Mouse (Mus musculus): ENCODE results near the gene Hsd17b2.

Hsd17b2 gene

DNA sequence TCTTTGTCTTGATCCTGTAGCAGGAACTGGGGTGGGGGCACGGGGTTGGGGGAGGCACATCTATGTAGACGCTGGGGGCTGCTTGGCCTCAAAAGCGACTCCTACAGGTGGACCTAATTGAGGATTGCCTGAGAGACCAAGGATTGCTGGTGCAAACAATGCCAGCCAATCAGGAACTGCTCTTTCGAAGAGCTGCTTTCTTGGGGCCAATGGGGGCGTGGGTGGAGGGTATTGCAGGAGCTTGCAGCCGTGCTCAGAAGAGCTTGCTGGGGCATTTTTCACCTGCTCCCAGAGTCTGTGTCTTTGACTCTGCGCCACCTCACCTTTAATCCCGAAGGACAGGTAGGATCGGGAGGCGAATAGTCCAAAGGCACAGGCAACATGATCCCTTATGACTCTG is 73.9 kb downstream of the Hsd17b2 start:
- DNase-seq: no peak

GRCm38 (mm10) chr8:117776075-117776474 is 74.4 kb downstream of the Hsd17b2 start:
- DNase-seq: no peak

DNA sequence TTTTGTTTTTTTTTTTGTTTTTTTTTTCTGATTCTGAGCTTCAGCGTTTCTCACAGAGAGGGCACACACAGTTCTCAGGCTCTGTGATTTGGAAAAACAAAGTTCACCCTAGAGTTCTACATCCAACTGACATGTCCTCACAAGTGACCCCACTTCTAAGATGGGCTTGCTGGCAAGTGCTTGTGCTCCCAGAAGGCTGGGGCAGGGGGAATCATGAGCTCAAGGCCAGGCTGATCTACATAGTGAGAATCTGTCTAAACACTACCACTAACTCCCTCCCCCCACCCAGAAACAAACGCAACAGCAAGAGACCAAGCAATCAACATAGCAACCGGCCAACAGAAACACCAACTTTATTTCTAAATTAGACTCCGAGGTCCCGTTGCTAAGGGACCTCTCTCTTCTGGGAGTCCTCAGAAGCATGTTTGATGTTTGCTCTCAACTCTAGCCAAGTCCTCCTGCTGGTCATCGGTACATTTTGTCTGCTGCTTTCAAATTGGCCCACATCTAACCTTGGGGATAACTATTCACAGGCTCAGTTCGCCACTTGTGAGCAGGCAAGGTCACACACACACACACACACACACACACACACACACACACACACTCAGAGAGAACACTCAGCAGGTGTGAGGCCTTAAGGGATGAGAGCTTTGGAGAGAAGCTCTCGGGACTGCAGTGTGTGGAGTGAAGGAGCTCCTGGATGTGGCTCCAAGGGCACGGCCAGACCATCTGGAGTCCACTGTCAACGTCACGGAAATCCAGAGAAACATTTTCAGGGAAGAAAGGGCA is 77.0 kb downstream of the Hsd17b2 start:
- DNase-seq: no peak

- DNase-seq: no peak
These were observed 77.6 kb downstream of the Hsd17b2 start for GRCm38 (mm10) chr8:117779344-117779743.

- DNase-seq: no peak
These were observed 79.8 kb downstream of the Hsd17b2 start for GRCm38 (mm10) chr8:117781375-117782129.

GRCm38 (mm10) chr8:117783021-117783420 is 81.3 kb downstream of the Hsd17b2 start:
- DNase-seq: no peak

DNA sequence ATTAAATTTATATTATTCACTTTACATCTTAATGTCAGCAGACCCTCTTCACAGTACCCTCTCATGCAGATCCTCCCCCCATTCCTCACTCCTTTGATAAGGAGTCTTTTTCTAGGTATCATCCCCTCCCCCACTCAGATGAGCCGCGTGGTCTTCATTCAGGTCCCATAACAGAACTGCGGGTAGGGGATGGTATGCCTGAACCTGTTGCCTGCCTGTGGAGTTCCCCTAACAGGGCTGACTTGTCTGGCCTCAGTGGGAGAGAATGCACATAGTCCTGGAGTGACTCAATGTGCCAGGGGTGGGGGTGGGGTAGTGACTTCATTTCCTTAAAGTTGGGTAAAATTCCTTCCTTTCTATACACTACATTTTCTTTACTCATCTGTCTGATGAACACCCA is 84.7 kb downstream of the Hsd17b2 start:
- DNase-seq: no peak

GRCm38 (mm10) chr8:117792616-117793144 is 91.0 kb downstream of the Hsd17b2 start:
- DNase-seq: no peak

GRCm38 (mm10) chr8:117794581-117794980 is 92.9 kb downstream of the Hsd17b2 start:
- peak; percentile 43 to 64 for DNase-seq

- DNase-seq: no peak
These were observed 94.8 kb downstream of the Hsd17b2 start for GRCm38 (mm10) chr8:117796464-117796863.

- no peak for DNase-seq
These were observed 96.4 kb downstream of the Hsd17b2 start for GRCm38 (mm10) chr8:117798066-117798465.

DNA sequence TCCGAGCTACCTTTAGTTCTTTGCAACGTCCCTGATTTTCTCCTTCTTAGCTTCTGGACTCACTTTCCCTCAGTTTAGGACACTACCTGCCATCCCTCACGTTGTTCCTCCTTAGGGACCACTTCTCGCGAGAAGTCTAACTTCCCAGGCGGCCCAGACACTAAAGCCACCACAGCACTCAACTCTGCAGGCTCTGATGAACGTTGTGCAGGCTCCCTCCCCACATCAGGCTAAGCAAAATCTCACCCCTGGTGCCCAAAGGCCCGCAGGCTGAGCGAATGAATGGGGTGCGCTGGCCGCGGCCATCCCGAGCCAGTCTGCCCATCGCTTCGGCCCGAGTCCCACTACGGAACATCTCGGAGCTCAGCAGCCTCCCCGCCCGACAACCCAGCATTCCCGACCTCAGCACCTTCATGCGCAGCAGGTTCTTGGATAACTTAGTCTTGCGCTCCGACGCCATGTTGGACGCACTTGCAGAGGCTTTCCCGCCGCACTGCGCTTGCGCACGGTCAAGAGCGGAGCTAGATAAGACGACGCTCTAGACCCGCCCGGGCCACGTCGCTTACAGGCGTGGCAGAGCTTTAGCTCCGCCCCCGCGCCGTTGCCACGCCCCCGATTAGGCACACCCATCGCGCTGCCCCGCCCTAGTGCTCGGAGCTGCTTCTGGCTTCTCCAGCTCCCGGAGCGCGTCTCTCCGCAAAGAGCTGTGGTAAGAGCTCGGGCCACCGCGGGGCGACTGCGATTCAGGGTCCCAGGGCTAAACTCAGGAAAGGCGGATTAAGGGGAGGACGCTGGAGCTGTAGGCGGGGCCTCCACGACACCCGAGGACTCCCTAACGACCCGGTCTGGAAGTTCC is 100.0 kb downstream of the Hsd17b2 start, which contains the start of gene Mphosph6:
TSS of gene Mphosph6 (minus strand) at position 501 of the 856 bp plus-strand sequence.
- peak; percentile 96 to 97 for DNase-seq

DNA sequence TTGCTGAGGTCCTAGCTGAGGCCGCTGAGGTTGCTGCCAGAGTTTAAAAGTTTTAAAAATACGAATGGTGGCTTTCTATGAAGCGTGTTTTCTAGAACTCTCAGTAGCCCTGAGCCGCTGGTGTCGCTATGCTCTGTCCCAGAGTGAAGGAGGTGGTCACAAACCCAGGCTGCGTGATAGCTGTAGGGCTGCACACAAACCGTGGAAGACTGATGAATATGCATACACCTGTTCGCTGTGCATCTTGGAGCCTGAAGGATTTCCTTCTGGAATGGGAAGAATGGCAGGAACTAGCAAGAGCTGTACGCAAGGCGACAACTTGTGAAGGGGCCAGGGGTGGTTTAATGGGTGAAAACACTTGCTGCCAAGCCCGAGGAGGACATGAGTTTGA is 100.6 kb downstream of the Hsd17b2 start:
- no peak for DNase-seq

GRCm38 (mm10) chr8:117805419-117805818 is 103.7 kb downstream of the Hsd17b2 start:
- DNase-seq: no peak
